Mouse (Mus musculus) hindbrain, embryonic 10.5 days (tissue): ENCODE results near the gene Hils1. TPM values are rescaled to one million over a fixed set of nuclear protein-coding genes. Genes with fewer than 3 reads are reported as not detected.

Source experiments
- DNase-seq: peaks from one replicate; pipeline ENCODE4 v3.0.0-alpha.2; 2017; ENCODE audit warnings: low spot score
- H3K27ac ChIP-seq: fragments of 300-500 bp; sonication (generic); 2 replicates; pipeline ENCODE4 v1.5.1; 2016; ENCODE audit warnings: mild to moderate bottlenecking, moderate library complexity
- H3K27me3 ChIP-seq: fragments of 300-500 bp; sonication (generic); 2 replicates; pipeline ENCODE4 v1.6.1; 2016; ENCODE audit warnings: mild to moderate bottlenecking; ENCODE audit not compliant: poor library complexity, insufficient read depth, severe bottlenecking
- H3K36me3 ChIP-seq: fragments of 300-500 bp; sonication (generic); 2 replicates; pipeline ENCODE4 v1.6.1; 2016; ENCODE audit warnings: mild to moderate bottlenecking, moderate library complexity
- H3K4me1 ChIP-seq: fragments of 300-500 bp; sonication (generic); replicated peaks from 2 replicates; pipeline ENCODE4 v1.6.1; 2016; ENCODE audit warnings: mild to moderate bottlenecking
- H3K4me3 ChIP-seq: fragments of 300-500 bp; sonication (generic); 2 replicates; pipeline ENCODE4 v1.5.1; 2016; ENCODE audit warnings: mild to moderate bottlenecking, moderate library complexity
- H3K9me3 ChIP-seq: fragments of 300-500 bp; sonication (generic); 2 replicates; pipeline ENCODE4 v1.6.1; 2016; ENCODE audit warnings: mild to moderate bottlenecking, moderate library complexity
- WGBS: fragments of 180-500 bp; shearing (Covaris S2); methylation state at CpG from one replicate; pipeline ENCODE4 v1.1.7; 2016; 5-methylcytosine and 5-hydroxymethylcytosine counted together
- polyA plus RNA-seq: library from polyadenylated mRNA; unstranded; fragments of >200 nt; fragmentation: Nextera tagmentation; extraction: Ambion mirVana; gene quantifications from 2 replicates; pipeline ENCODE4 v1.2.1, GENCODE M21; 2016

Gene Hils1
- polyA plus RNA-seq, 1 experiment from 2014 or later, result not detected

DNA sequence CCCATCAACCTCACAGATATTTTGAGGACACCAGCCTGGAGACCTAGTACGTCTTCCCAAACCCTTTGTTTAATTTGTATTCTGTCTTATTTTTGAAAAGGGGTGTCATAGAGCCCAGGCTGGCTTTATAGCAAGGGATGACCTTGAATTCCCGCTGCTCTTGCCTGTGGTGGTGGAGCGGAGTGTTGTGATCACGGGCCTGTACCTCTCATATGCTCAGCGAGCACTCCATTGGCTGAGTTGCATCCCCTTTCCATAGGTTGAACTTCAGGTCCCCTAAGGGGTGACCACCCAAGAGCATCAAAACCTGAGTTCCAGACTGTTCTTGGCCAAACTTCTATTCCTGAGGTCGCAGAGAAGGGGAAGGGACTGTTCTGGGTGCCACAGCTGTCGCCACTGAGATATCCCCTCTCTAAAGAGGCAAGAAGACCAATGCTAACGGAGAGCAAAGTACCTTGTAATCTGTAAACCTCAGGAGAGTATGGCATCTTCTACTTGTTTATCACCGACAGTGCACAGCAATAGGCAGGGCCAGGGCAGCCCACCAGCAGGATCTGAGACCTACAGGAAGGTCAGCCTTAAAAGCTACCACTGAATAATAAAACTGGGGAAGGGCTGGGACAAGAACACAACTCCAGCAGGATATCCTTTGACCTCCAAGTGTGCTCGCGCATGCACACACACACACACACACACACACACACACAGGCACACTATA is 12.2 kb downstream of the Hils1 start:
- DNase-seq, result no peak
- 80% methylated on average over 11 of the region's 11 CpGs for WGBS
- Histone ChIP-seq H3K27me3 (peaks cover 5% of the 10 kb centered on the region; the same call in 1 of the 2 replicates), H3K36me3 (no peaks in the 10 kb centered on the region), H3K4me3 (peak overlapping the region; percentile 37), H3K27ac (peak overlapping the region; percentile 86), H3K4me1 (peaks cover 19% of the 10 kb centered on the region), H3K9me3 (no peaks in the 10 kb centered on the region)

DNA sequence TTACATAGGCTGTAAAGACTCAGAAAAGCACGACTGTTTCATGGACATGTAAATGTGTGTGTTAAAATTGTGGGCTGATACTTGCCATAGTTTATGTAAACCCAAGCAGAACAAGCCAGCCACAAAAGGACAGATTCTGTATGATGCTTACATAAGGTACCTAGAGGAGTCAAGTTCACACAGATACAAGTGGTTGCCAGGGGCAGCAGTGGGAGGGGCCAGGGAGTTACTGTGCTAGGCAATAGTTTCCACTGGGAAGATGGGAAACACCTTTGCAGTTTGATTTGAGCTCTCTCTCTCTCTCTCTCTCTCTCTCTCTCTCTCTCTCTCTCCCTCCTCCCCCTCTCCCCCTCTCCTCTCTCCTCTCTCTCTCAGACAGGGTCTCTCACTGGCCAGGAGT is 17.7 kb downstream of the Hils1 start:
- H3K4me1 ChIP-seq, result peaks cover 45% of the 10 kb centered on the region
- H3K9me3 ChIP-seq, result no peaks in the 10 kb centered on the region
- 44% methylated on average over 1 of the region's 1 CpGs for WGBS
- no peaks in the 10 kb centered on the region for H3K27me3 ChIP-seq
- 0 out of 2 replicates have a peak overlapping the region, but pooled peaks have one; percentile 2 for H3K27ac ChIP-seq
- DNase-seq, result no peak
- no peaks in the 10 kb centered on the region for H3K36me3 ChIP-seq
- H3K4me3 ChIP-seq, result no peak overlapping the region

DNA sequence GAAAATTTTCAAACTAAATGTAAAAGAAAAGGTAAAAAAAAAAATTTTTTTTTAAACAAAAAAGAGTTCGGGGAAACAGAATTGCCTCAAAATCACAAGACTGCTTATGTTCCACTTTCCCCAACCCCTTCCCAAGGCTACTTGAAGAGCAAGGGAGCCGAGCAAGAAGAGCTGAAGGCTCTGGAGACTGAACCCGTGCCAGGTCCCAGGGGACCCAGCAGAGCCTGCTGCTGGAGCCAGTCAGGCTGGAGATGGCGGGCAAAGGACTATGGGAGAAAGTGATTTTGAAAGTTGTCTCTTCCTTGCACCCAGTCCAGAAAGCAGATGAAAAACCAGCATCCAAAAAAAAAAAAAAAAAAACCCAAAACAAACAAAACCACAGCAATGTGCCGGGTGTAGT is 18.4 kb downstream of the Hils1 start:
- Histone ChIP-seq H3K27ac (no peak overlapping the region), H3K27me3 (no peaks in the 10 kb centered on the region), H3K4me3 (no peak overlapping the region), H3K4me1 (peaks cover 52% of the 10 kb centered on the region), H3K36me3 (no peaks in the 10 kb centered on the region), H3K9me3 (no peaks in the 10 kb centered on the region)
- no peak for DNase-seq
- WGBS, result 78% methylated on average over 5 of the region's 5 CpGs

DNA sequence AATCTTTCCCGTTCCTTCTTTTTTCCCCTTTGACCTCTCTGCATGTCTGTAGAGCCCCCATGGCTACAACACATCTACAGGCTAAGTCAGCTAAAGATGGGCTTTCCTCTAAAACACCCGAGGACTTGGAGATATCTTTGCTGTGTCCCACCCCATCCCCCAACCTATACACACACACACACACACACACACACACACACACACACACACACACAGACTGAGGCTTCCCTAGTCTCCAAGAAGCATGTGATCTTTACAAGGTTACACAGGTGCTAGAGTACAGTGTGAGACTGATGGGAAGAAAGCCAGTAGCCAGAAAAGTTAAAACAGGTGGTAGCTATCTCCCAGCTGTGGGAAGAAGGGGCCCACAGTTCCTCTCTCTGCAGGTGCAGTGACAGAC is 19.0 kb downstream of the Hils1 start:
- peaks cover 53% of the 10 kb centered on the region for H3K4me1 ChIP-seq
- no peak overlapping the region for H3K4me3 ChIP-seq
- whole genome bisulfite sequencing, result 75% methylated on average over 2 of the region's 2 CpGs
- H3K36me3 ChIP-seq, result no peaks in the 10 kb centered on the region
- H3K27ac ChIP-seq, result 0 out of 2 replicates have a peak overlapping the region, but pooled peaks have one; percentile 75
- DNase-seq, result no peak
- no peaks in the 10 kb centered on the region for H3K27me3 ChIP-seq
- no peaks in the 10 kb centered on the region for H3K9me3 ChIP-seq

DNA sequence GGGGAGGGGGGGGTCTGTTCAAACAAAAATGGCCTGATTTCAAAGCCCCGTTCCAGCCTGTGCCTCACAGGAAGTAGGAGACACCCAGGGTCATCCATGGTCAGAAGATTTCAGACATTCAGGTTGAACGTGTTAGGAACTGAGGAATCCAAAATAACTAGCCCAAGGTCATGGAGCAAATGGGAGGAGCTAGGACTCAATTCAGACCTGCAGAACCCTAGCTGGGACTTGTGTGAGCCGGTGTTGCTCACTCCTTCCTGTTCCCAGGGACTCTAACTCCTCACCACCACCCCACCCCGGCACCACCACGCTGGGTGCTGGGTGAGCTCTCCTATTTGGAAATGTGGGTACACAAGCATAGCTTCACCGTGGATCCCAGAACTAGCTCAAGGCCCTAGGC is 19.9 kb downstream of the Hils1 start:
- Histone ChIP-seq H3K4me1 (peaks cover 62% of the 10 kb centered on the region), H3K9me3 (no peaks in the 10 kb centered on the region), H3K27me3 (no peaks in the 10 kb centered on the region), H3K36me3 (no peaks in the 10 kb centered on the region), H3K27ac (peak overlapping the region; percentile 75), H3K4me3 (no peak overlapping the region)
- DNase-seq, result no peak
- 52% methylated on average over 6 of the region's 6 CpGs for WGBS

DNA sequence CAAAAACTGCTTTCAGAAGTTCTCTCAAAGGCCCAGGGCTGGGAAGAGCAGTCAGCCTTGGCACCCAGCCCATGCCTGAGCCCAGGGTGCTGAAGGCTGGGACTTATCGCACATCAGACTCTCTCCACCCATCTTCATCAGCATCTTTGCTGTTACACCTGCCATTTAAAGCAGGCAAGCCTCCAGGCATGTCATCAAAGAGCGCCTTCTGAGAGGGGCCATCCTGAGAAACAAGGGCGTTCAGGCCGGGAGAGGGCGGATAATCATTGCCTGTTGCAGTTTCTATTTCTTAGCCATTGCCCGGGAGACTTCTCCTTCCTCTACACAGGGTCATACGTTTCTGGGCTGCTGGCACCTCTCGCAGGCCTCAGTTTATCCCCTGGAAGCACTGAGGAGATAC is 20.5 kb downstream of the Hils1 start:
- WGBS, result 83% methylated on average over 8 of the region's 8 CpGs
- DNase-seq, result no peak
- H3K27ac ChIP-seq, result peak overlapping the region; percentile 75; the same call in 1 of the 2 replicates
- no peaks in the 10 kb centered on the region for H3K27me3 ChIP-seq
- peaks cover 67% of the 10 kb centered on the region for H3K4me1 ChIP-seq
- H3K36me3 ChIP-seq, result no peaks in the 10 kb centered on the region
- H3K9me3 ChIP-seq, result no peaks in the 10 kb centered on the region
- H3K4me3 ChIP-seq, result no peak overlapping the region

DNA sequence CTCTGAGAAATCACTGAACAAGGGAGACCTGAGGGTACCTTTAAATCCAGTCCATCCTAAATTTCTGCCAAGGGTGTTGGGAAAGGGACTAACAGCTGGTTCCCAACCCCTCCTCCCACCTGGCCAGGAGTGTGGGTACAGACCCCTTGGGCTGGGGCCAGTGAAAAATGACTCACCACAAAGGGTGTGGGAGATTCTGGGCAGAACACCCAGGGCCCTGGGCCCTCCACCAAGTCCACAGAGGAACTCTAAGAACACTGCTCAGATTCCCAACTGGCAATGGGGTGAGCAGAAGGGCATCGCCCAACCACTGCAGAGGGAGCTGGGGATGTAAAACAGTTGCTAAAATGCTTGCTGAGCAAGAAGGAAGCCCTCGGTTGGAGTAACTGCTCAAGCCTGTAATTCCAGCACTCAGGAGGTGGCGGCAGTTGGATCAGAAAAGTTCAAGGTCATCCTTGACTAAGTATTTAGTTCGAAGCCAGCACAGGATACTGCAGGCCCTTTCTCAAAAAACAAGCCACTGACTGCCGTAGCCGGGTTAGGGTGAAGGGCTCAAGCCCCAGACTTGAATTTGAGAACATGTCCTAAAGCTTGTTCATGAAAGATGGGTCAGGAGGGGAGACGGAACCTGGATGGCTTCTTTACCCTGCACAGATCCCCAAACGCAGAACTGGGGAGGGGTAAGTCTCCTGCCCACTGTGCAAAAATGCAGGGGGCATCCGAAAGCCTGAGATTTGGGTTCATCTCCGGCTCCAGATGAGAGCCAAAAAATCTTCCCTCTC is 21.6 kb downstream of the Hils1 start:
- Histone ChIP-seq H3K36me3 (peaks cover 3% of the 10 kb centered on the region; the same call in 1 of the 2 replicates), H3K27ac (peak overlapping the region; percentile 98), H3K27me3 (no peaks in the 10 kb centered on the region), H3K4me1 (peaks cover 79% of the 10 kb centered on the region), H3K9me3 (no peaks in the 10 kb centered on the region), H3K4me3 (peak overlapping the region; percentile 96)
- 21% methylated on average over 10 of the region's 10 CpGs for WGBS
- peak; percentile 22 for DNase-seq

DNA sequence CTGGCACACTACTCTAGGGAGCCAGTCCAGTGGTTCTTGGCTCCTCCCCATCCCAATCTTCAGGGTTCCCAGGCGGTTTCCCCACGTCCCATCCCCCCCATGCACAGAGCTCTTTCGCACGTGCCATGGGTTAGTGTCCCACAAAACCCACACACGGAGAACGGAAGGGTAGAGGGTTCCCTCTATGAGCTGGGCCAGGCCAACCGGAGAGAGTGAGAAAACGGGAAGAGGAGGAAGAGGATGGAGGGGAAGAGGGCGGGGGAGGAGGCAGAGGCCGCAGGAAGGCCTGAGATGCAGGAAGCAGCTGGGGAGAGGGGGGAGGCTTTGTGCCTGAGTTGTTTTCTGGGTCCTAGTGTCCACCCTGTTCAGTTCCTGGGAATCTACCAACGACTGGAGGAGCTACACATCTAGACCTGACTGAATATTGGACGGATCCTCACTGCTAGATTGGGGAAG is 22.2 kb downstream of the Hils1 start:
- Histone ChIP-seq H3K27ac (peak overlapping the region; percentile 98), H3K36me3 (peaks cover 6% of the 10 kb centered on the region), H3K4me3 (peak overlapping the region; percentile 96), H3K27me3 (no peaks in the 10 kb centered on the region), H3K4me1 (peaks cover 85% of the 10 kb centered on the region), H3K9me3 (no peaks in the 10 kb centered on the region)
- DNase-seq, result peak; percentile 91
- WGBS, result under 1% methylated on average over 12 of the region's 12 CpGs

DNA sequence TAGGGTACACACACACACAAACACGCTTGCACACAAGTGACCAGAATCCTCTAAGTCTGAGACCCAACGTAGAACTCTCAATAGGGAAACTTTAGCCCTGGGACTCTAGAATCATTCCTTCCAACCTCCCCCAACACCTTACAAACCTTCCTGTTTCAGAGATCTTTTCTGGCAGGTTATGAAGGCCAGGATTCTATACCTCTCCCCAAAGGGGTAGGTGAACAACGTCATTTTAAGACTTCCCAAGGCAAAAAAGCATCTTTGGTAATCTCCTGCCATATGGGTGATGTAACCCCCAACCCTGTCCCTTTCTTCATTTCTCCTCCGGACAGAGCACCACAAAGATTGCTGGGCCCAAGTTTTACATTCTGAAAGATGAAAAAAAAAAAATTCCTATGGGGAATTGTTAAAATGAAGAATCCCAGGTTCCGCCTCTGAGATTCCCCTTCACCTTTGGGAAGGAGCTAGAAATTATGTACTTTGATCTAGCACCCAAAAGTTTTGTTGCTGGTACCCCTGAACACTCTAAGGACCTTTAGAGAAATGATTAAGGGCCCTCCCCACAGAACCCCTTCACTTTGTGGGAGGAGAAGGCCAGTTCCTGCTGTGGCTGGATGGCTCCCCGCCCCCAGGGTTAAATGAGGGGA is 22.8 kb downstream of the Hils1 start:
- DNase-seq, result no peak
- Histone ChIP-seq H3K27ac (peak overlapping the region; percentile 98), H3K4me3 (peak overlapping the region; percentile 96), H3K36me3 (peaks cover 13% of the 10 kb centered on the region), H3K9me3 (no peaks in the 10 kb centered on the region), H3K27me3 (no peaks in the 10 kb centered on the region), H3K4me1 (peaks cover 89% of the 10 kb centered on the region)
- 47% methylated on average over 6 of the region's 6 CpGs for WGBS

DNA sequence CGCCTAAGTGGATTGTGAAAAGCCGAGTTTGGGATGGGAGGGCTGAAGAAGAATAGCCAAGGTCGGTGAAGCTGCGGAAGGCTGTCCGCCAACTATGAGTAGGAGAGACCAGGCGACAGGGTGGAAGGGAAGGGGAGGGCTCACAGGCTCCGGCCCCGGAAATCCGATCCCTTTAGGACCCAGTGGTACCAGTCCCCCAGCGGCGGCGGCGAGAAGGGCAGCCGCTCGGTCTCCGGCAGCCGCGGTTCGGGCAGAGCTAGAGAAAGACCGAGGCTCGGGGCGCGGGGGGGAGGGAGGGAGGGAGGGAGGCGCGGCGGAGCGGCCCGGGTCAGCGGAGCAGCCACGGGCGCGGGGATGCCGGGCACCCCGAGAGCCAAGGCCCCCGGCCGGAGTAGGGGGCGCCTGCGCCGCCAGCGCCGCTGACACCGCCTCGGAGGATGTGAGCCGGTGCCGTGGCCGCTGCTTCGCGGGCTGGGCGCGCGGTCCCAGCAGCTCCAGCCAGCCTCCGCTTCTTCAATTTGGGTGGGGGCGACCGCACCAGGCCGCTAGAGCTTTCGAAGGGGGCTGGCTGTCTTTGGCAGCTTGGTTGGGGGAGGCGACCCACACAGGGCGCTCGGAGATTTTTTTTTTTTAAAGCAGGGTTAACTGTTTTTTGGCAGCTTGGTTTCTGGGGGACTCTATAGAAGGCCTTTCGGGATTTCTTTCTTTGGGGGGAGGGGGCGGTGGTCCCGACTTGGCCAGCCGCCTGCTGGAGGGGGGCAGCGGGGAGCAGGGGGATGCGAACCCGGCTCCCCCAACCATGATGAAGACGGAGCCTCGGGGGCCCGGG is 23.6 kb downstream of the Hils1 start, which contains the start of gene Ppp1r9b:
Gene Ppp1r9b, plus strand, starts transcription at position 287 of the 829 bp plus-strand sequence.
- WGBS, result under 1% methylated on average over 68 of the region's 69 CpGs
- H3K4me3 ChIP-seq, result peak within 1 kb of the TSS; percentile 96
- peaks cover 18% of the 10 kb centered on the region for H3K36me3 ChIP-seq
- peaks cover 93% of the 10 kb centered on the region for H3K4me1 ChIP-seq
- H3K27me3 ChIP-seq, result no peaks in the 10 kb centered on the region
- DNase-seq, result peak; percentile 95
- peak within 1 kb of the TSS; percentile 98 for H3K27ac ChIP-seq
- no peaks in the 10 kb centered on the region for H3K9me3 ChIP-seq

DNA sequence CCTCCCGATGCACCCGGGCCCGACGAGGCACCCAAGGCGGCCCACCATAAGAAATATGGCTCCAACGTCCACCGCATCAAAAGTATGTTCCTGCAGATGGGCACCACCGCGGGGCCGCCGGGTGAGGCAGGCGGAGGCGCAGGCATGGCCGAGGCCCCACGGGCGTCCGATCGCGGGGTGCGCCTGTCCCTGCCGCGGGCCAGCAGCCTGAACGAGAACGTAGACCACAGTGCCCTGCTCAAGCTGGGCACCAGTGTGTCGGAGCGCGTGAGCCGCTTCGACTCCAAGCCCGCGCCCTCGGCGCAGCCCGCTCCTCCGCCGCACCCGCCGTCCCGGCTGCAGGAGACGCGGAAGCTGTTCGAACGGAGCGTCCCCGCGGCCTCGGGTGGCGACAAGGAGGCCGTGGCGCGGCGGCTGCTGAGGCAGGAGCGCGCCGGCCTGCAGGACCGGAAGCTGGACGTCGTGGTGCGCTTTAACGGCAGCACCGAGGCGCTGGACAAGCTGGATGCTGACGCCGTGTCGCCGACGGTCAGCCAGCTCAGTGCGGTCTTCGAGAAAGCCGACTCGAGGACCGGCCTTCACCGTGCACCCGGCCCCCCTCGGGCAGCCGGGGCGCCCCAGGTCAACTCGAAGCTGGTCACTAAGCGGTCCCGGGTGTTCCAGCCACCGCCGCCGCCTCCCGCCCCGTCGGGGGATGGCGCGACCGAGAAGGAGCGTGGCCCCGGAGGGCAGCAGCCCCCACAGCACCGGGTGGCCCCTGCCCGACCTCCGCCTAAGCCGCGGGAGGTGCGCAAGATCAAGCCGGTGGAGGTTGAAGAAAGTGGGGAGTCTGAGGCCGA is 24.5 kb downstream of the Hils1 start:
- WGBS, result under 1% methylated on average over 99 of the region's 99 CpGs
- peaks cover 94% of the 10 kb centered on the region for H3K4me1 ChIP-seq

More for the DNA sequence above, 24.5 kb downstream of the Hils1 start:
- peak; percentile 62 for DNase-seq
- no peaks in the 10 kb centered on the region for H3K27me3 ChIP-seq
- peak overlapping the region; percentile 98 for H3K27ac ChIP-seq
- peak overlapping the region; percentile 96 for H3K4me3 ChIP-seq
- no peaks in the 10 kb centered on the region for H3K9me3 ChIP-seq
- H3K36me3 ChIP-seq, result peaks cover 27% of the 10 kb centered on the region
